Mouse (Mus musculus) adrenal gland, postnatal 25 days (tissue): ENCODE measurements at regions not wholly inside any gene's neighbourhood (a gene's known extent, or its start where the extent isn't known, plus 50 kb on each side); places are given as distances from the start of the nearest gene placed in this dataset.
A peak's percentile ranks its signal among the peaks of the same experiment; 100 is the strongest.

Experiments
- DNase-seq: peaks from one replicate; pipeline ENCODE4 v3.0.0; 2021; ENCODE audit warnings: mixed read lengths

DNA sequence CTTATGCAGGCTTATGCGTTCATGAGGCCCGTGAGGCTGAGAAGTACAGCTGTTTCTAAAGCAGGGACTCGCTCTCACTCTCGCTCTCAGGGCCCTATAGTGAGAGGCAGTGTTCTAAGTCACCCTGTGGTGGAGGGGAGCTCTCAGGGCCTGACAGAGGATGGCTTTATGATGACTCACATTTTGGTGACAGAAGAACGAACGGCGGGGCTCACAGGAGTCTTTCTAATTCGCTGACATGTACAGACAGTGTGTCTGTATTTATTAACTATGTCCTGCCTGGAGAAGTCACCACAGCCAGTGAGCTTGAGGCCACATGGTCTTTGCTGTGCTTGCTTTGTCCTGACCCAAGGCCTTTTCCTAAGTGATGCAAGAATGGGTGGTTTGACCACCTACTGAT, 118.6 kb upstream of the Pkdcc start:
- no peak for DNase-seq

DNA sequence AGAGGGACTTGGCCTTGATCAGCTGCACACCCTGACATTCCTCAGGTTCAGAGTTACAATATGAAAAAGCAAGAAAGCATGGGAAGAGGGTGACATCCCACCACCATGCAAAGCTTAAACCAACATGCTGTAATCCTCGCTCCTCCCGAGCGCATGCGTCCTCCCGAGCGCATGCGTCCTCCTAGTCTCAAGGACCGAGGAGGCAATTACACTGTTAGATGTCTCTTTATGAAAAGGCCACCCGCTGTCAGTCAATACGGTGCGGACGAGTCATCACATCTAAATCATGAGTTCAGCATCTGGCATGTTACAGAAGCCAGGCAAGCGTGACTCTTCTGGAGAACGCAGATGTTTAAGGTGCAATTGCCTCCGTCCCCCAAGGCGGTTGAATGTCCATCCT, 117.1 kb upstream of the Pkdcc start:
- DNase-seq: no peak

DNA sequence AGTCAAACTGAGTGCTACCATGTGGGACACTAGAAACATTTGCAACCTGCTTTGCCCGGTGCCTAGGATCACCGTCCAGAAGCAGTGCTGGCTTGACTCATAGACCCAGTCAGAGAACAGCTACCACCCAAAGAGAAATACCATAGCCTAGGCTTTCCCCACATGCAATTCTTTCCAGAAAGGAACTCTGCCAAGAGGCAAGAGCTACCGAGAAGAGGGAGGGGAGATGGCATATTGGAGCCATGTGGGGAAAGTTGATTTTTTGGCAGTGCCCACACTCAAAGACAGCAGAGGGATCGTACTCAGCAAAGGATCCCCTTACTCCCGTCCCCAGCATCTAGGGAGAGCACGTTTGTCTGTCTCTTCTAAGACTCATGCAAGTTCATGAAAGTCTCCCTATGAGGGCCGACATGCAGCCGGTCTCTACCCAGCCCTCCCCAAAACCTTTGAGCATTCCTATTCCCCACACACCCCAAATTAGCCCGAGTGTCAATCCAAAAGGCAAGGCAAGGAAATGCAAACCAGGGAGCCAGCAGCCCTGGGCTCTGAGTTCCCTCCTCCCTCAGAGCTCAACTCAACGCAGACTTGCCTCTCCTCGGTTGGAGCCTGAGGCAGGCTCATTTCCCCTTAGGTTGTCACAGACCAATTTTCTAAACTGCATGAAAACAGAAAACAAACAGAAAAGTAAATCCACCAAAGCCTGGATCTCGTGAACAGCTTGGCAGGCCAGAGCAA, 116.2 kb upstream of the Pkdcc start:
- no peak for DNase-seq

GRCm38 (mm10) chr17:83101035-83101434, 114.1 kb upstream of the Pkdcc start:
- no peak for DNase-seq

DNA sequence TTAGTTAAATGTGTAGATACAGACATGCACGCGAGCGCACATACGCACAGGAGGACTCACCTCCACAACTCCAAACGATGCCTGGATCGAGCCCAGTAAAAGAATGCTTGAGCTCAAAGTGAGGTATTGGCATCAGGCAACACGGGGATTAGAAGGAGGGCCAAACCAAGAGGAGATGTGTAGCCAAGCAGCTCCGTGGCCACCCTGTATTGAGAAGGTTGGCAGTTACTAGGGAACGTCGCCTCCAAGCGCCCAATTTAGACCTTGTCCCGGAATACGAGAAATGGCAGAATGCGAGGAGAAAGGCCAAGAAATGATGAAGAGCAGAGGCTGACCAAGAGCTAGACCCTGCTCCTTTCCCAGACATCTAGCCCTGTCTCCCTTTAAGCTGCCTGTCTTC, 113.3 kb upstream of the Pkdcc start:
- no peak for DNase-seq

DNA sequence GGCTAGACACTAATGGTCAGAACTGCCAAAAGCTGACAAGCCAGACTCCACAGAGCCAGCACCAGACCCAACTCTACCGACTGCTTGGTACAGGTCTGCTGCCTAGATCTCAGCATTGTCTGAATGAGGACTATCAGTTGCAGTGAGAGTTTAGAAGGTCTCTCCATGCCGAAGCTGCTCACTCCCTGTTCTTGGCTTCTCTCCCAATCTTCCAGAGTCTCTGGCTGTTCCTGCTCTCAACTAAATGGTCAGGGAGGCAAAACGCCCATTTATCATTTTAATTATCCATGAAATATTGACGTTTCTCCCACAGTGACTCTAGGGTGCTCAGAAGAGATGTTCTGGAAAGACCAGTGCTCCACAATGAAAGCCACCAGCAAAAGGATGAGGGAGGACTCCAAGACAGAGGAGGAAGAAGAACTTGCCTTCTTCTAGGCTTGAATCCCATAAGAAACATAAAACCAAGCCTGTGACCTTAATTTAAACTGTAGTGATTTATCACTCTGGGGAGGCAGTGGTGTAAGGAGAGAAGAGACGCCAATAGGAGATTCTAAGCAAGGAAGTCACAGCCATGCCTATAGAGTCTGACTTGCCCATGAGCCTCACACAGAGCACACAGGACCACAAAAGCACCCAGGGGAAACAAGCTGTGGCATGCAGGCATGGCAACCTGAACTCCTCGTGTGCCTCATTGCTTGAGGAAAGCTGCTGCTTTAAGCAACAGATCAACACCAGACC, 112.2 kb upstream of the Pkdcc start:
- no peak for DNase-seq

- DNase-seq: no peak
Measured at GRCm38 (mm10) chr17:83108151-83108550, 106.9 kb upstream of the Pkdcc start.

DNA sequence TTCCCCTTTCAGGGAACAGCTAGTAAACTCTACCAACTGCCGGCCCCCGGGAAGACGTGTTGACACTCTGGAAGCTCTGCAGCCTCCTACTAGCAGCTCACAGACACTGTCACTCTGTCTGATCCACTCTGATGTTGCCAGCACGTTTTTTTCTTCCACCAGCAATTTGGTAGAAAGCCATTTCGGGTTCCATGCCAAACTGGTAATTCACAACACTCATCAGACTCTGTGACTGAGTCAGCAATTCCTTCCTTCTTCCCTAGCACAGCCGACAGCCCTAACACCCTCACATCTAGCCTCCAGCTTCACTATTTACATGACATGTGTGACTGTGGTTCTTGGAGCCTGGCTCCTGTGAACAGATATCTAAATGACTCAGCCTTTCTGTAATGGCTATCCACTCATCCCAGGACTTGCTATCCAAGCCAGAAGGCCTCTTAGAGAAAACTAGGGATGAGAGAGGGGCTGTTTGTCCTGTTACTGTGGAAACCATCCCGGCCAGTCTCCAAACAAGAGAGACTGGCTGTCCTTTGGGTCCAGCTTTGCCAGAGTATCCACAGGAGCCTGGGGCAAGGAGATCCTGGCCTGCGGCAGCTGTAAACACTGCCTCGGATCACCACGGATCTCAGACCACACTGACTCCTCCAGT, 105.2 kb upstream of the Pkdcc start:
- DNase-seq: peak; percentile 15

GRCm38 (mm10) chr17:83110556-83110955, 104.5 kb upstream of the Pkdcc start:
- DNase-seq: no peak

GRCm38 (mm10) chr17:83115146-83115545, 99.9 kb upstream of the Pkdcc start:
- DNase-seq: no peak

DNA sequence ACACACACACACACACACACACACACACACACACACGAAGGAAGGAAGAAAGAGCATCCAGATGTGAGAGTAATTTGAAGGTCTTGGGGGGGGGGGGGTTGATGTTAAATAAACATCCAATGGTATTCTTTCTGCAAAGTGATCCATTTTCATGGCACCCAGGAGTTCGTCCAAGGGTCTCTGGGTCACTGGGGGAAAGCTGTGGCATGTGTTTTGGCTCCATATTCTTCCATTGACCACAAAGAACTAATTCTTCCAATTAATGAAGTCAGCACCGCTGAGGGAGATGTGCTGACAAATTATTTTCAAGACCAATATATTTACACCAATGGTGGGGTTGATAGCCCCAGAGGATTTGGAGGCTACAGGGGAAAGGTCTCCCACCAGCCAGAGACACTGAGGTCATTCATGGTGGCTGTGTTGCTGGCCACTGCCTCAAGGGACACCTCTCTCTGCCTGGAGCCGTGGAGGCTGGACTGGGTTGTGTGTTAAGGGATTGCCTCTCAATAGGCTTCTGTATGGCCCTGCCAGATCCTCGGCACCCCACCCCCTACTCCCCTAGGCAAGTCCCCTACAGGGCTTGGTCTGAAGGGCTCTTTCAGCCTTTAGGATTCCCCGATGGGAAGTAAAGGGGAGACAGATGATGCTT, 99.1 kb upstream of the Pkdcc start:
- no peak for DNase-seq

- no peak for DNase-seq
Measured at GRCm38 (mm10) chr17:83120665-83121232, 94.3 kb upstream of the Pkdcc start.

DNA sequence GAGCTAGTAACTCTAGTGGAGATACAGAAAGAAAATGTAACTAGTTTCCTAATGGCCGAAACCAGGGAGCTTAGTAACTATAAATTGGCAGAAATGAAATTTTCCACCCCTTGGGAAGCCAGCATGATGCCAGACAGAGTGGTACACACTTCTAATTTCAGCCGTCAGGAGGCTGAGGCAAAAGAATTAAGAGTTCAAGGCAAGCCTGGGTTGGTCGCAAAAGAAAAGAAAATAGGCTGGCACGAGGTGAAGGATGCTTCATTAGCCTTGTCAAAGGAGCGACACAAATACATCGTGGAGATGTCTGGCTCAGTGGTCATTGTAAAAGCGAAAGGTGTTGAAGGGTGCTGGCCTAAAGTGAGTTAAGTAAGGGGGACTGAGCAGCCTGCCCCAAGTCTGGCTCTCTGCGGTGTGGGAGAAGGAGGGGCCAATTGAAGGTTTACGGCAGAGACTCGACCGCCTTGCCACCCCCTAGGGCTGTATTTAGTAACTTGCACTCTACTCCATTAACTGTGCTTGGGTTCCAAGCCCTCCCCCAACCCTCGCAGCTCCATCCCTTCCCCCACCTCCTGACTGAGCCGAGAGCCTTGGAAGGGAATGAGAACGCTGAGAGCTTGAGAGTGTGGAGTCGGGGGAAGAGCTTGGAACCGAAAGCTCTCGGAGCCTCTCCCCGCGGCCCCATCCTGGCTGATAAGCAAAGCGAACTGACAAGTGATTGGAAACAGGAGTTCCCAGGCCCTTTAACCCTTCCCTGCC, 92.4 kb upstream of the Pkdcc start:
- peak; percentile 33 for DNase-seq

DNA sequence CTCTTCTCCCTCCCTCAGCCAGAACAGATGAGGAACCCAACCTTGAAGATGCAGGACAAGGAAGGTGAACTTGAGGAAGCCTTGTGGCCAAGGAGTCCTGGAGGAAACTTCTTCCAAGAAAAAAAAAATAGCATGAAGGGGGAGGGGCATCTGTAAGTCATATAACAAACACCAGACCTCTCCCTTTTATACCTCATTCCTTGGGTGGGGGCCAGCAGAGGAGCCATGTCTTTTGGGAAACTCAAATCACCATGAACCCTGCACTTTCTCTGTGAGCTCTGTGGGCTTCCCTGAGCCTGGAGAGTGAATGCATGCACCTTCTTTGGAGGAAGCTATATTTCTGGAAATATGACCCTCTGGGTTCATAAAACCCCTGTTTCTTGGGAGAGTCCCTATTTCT, 90.0 kb upstream of the Pkdcc start:
- no peak for DNase-seq

DNA sequence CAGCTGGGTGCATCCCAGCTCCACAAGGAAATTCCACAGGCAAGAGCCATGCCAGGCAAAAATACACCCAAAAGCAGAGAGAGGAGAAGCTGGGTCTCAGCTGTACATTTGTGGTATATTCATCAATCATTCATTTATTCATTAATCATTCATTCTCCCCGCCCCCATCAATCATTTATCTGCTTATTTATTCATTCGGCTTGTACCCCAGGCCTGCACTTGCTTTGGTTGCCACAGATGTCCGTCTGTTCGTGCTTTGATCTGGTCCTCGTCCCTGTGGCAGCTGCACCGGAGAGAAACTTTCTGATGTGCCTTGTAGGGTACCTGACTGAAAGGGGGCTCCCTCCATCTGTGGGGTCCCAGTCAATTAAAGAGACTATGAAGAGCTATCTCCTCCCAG, 87.2 kb upstream of the Pkdcc start:
- no peak for DNase-seq

- no peak for DNase-seq
Measured at GRCm38 (mm10) chr17:83128843-83129544, 86.1 kb upstream of the Pkdcc start.

DNA sequence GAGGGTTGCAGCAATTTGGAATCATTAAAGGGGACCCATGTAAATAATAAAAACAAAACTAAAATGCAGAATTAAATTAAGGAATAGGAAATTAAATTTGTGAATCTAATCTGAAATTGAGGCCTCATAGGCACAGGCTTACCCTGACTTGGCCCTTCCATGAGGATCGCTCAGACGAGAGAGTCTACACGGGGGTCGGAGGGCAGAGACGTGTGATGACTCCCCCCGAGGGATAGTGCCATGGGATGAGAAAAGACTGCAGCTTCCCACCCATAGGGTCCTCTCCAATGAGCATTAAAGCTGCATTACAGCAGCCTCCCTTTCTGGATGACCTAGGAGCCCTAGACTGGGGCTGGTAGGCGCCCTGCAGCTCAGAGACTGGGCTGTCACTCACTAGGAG, 85.4 kb upstream of the Pkdcc start:
- no peak for DNase-seq

GRCm38 (mm10) chr17:83133201-83133600, 81.9 kb upstream of the Pkdcc start:
- DNase-seq: no peak

DNA sequence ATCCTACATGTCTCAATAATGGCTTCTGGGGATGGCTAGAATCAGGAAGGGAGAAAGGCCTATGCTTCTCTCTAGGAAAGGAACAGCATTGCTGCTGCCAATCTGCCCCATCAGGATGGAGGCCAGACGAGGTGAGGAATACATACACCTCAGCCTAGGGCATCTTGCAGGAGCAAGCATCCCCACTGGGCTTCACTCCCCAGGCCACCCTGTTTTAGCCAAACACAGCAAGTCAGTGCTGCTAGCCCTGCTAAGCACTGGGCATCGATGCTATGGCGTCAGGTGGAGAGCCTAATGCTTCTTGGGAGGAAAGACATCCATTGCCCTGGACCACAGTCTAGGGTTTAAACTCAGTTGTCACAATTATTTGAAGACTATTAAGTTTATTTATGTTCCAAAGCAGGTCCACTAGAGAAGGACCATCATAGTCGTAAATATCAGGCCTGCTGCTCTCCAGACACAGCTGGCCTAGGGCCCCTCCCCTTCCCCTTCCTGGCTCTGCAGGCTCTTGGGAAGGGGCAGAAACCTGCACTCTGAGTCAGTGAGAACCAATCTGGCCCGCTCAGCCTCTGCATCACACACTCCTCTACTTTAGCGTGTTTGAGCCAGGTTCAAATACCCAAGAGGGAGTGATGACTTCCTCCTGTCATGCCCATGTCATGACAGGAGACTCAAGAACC, 79.5 kb upstream of the Pkdcc start:
- DNase-seq: no peak

GRCm38 (mm10) chr17:83136267-83136666, 78.8 kb upstream of the Pkdcc start:
- no peak for DNase-seq

GRCm38 (mm10) chr17:83137720-83138119, 77.4 kb upstream of the Pkdcc start:
- DNase-seq: no peak
